Mouse (Mus musculus): Measurements from ENCODE around the gene AA986860.

Gene AA986860

DNA sequence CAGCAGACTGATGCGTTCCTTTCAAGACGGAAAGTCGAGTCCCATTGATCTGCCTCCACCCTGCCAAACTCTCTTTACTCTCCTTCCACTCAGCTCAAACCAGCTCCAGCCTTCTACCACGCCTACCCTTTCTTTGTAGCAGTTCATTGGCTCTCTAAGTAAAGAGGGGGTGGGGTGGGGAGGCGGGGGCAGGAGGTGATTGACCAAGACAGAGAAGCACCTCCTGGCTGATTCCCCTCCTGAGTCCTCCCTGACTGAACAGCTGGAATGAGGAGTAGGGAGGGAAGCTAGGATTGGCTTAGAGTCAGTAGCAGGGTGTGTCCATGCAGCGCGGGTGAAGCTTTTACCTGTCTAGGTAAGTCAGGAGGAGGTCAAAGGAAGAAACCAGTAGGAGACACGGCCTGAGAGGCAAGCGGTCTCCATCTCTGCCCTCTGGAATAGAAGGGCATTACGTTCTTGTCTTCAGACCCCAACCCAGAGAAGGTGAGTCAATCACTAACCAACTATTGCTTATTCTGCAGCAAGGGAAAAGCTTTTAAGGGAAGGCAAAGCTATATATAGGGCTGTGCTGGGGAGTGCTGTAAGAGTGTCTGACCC, at the start of gene AA986860:
Gene AA986860 (plus strand): TSS at position 236 of the 597 bp plus-strand sequence.
- DNase-seq (ENCODE audit: low read depth) = no peak

- no peak for DNase-seq (ENCODE audit: low read depth)
These were observed 47.9 kb upstream of the AA986860 start for GRCm38 (mm10) chr1:130683905-130684304.

DNA sequence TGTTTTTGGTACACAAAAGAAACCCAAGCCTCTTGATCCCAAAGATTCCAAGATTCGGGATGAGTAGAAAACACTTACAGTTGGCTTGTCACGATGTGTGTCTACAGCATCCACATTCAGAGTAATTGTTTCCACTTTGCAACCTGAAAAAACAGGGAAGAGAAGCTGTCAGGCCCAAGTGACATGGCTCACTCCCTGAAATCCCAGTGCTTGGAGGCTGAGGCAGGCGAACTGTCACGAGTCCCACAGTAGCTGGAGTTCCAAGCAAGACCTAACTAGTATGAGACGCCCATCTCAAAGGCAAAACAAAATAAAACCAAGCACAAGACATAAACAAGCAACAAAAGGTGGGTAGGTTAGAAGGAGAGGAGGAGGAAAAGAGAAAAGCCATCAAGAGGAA, 33.2 kb upstream of the AA986860 start:
- DNase-seq (ENCODE audit: low read depth) = no peak

DNA sequence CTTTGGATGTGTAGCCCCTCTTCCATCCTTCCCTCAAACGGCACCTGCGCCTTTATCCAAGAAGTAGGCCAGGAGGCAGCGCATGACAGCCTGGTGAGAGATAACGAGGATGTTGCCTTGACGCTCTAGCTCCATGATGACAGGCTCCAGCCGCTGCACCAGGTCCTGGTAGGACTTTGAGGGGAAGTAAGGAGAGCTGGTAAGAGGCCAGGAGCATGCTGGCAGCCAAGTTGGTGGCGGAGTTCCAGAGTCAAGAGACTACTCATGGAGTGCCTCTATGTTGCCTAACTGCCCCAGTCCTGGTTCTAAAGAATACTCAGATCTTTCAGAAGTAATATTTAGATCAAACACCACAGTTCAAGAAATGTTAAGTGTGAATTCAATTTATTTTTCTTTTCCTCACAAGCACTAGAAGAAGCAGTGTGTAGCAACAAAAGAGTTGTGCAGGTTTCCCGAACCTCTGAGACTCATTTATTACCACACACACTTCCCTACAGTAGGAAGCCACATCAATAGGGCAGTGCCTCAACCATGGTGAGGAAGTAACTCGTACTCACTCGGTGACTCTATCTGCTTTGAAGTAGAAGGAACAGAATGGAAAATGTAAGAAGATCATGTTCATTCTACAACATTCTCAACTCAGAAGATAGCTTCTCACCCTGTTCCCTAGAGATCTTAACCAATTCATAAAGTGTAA, 31.7 kb upstream of the AA986860 start:
- DNase-seq (ENCODE audit: low read depth) = no peak

GRCm38 (mm10) chr1:130701976-130702375, 29.8 kb upstream of the AA986860 start:
- no peak for DNase-seq (ENCODE audit: low read depth)

GRCm38 (mm10) chr1:130703613-130704012, 28.2 kb upstream of the AA986860 start:
- DNase-seq (ENCODE audit: low read depth) = no peak

DNA sequence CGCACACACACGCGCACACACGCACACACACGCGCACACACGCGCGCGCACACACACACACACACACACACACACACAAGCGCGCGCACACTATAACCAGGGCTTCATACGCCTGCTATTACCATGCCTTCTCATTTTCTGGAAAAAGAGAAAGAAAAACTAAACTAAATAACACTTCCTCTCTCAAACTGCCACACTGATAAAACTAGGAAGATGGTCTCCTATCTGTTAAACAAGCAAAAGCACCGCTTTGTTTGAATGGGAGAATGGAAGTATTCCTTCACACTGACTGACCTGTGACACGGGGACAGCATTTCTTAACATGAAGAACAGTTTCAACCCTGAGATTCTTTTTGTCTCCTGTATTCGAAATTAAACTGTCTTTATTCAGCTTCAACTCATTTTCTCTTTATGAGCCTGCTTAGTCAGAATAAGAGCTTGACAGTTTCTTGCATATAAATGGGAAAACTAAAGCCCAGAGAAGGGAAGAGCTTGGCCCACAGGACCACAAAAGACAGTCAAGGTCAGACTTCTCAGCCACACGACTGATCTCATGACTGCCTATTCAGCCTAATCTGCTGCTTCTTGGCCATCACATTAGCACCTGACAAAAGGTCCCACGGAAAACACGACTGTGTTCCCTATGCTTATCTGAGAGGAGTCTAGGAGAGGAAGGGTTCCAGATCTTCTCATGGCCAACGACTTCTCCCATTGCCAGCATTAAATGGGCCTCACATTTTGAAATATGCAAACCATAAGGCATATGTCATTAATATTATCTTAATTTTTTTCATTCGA, 21.3 kb upstream of the AA986860 start:
- no peak for DNase-seq (ENCODE audit: low read depth)

DNA sequence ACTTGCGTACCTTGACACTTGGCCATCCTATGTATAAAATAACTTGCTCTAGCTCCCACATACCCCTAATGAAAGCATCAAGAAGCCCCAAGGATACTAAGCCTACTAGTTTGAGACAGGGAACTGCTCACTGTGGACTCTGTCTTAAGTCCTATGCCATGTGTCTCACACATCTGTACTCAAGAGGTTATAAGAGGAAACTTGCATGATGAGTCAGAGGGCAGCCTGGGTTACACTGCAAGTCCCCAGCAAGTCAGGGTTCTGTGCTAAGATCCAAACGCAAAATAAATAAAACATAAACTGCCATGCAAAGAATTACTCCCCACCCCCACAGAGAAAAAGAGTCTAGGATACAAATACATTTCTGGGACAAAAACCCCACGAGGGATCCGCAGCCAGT, 17.7 kb upstream of the AA986860 start:
- no peak for DNase-seq (ENCODE audit: low read depth)

- peak; percentile 75 for DNase-seq (ENCODE audit: low read depth)
These were observed 16.1 kb upstream of the AA986860 start, which contains the start of gene Gm29427 for GRCm38 (mm10) chr1:130715561-130716217. Gm29427 (minus strand) TSS chr1:130715799.

DNA sequence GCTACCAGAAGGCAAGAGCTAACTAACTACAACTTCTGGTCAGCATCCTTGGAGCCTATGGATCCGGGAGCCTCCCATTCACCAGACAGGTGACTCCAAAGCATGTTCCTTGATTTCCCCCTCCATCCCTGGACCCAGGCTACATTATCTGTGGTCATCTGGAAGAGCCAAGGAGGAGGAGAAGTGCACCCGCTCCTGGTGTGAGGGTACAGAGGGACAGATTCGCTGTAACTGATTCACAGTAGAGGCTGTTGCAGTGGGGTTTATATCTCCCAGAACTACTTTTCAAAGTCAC, 15.6 kb upstream of the AA986860 start:
- DNase-seq (ENCODE audit: low read depth) = no peak

- DNase-seq (ENCODE audit: low read depth) = no peak
These were observed 15.1 kb upstream of the AA986860 start for GRCm38 (mm10) chr1:130716513-130717290.

DNA sequence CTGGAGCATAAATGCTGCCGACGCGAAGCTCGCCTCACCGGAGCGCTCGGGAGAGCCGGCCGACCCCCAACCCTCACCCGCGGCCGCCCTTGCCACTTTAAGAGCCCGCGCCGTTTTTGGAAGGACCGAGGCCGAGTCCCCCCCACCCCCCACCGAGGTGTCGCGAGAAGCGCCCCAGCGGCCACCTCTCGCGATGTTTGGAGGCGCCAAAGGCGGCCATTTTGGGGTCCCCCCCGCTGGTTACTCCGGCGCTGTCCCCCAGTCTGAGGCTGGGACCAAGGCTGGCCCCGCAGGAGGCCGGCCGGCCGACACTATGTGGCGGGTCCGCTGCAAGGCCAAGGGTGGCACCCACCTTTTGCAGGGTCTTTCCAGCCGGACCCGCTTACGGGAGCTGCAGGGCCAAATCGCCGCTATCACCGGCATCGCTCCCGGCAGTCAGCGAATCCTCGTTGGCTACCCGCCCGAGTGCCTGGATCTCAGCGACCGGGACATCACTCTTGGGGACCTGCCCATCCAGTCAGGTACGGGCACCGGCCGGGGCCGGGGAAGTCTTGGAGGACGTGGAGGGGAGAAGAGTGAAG, 14.4 kb upstream of the AA986860 start, which contains the start of gene Yod1:
Gene Yod1 (plus strand): TSS at position 37 of the 581 bp plus-strand sequence.
- DNase-seq (ENCODE audit: low read depth) = peak; percentile 80

DNA sequence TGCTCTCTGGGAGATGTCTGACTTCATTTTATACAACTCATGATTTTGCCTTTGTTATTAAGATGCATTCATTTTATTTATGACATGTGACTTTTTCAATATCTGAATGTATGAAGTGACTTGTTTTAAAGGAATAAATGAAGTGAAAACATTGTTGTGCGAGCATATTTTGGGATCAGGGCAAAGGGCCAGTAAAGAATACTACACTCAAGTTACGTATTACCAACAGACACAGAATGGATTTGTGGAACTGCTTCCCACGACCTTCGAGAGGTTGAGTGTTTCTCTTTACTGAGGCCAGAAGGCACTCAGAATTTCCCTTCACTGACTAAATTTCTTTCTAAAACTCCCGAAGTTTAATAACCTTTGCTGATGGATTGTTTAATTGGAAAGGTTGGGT, 7.6 kb upstream of the AA986860 start:
- no peak for DNase-seq (ENCODE audit: low read depth)

- DNase-seq (ENCODE audit: low read depth) = no peak
These were observed 5.4 kb upstream of the AA986860 start for GRCm38 (mm10) chr1:130726396-130726795.

DNA sequence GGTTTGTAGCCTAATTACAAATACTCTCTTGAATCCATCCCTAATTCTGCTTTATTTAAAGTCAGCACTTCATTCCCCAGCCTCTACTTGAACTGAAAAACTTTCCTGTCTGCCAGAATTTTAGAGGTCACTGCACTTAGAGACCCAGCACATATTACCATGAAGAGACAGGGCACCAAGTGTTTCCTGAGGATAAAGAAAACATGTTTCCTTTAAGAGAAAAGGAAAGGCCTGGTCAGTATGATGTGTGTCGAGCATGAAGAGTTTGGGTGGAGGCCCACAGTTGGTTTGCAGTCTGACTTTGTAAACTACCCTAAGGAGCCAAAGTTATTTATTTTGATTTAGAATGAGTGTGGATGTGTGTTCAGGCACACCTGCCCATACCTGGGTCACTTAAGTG, 3.7 kb upstream of the AA986860 start:
- DNase-seq (ENCODE audit: low read depth) = no peak

DNA sequence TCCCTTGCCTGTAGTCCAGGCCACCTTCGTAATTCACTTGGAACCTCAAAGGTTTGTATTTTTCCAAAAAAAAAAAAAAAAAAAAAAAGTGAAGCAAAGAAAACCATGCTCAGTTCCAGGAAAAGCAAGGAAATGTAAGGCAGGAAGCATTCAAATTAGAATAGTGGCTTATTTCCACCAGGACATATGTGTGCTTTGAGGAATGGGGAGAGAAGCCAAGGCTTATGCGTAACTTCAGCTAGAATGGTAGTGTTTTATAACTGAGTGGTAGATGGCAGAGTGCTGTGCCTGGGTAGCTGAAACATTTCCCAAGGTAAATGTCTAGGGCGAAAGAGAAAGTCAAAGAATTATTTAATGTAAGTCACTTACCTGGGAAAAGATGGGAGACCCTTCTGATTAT, 3.1 kb upstream of the AA986860 start:
- DNase-seq (ENCODE audit: low read depth) = no peak

- no peak for DNase-seq (ENCODE audit: low read depth)
These were observed 2.6 kb upstream of the AA986860 start, which contains the start of gene Pfkfb2 for GRCm38 (mm10) chr1:130729153-130729552. Pfkfb2 (minus strand) TSS chr1:130729253.

DNA sequence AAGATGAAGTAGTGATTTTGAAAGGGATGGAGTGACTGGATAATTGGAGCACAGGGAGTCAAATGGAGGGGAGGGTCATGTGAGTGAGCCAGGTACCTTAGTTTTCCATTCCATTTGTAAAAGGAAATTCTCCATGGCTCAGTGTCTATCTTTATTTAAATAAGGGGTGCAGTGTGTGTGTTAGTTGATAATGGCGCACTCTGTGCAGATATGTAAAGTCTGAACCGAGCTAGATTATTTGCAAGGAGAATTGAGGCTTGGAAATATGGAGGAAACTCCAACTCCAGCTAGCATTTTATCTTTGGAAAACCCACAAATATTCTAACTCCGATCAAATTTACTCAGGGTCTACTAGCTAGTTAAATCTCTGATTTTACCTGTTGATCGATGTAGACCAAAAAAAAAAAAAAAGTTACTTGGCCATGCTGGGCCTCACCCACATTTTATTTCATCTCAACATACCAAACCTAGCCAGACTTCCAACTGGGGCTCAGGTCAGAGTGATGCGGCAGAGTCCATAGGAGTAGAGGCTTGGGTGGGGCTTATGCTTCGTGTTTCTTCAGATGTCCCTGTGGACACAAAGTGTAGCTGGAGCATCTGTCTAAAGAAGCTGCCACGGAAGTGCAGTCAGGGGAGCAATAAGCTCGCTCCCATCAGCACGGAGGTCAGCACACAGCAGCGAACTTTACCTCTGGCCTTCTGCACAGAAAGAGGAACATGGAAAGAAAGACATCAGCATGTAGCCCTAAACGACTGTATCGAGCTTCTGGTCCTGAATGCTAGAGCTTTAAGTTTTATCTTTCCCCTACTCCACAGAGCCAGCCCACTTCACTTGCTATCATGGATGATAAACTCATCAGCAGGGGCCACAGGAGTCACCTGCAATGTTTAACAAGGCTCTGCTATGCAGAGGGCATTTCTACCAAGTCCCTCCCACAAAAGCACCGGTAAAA, 1.2 kb downstream of the AA986860 start:
- no peak for DNase-seq (ENCODE audit: low read depth)

DNA sequence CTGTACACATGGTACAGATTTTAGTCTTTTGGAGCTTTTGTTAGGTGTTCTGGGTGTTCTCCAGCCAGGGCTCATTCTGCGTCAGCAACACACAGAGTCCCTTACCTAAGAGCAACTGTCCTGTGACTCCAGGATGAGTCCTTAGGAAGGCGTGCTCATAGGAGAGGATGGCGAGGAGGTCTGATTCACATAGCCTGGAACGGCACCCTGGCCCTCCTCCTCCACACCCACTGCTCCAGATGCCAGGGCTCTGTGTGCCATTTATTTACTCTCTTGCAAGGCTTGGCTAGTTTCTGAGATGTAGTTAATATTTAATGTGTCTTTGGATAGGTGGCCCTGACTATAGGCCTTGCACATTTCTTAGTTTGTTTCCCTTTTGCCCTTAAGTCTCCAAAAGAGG, 1.9 kb downstream of the AA986860 start:
- no peak for DNase-seq (ENCODE audit: low read depth)

- DNase-seq (ENCODE audit: low read depth) = no peak
These were observed 2.7 kb downstream of the AA986860 start for GRCm38 (mm10) chr1:130734452-130734851.
